Mouse (Mus musculus): ENCODE data around the gene Epha10. TPM values are rescaled to one million over a fixed set of nuclear protein-coding genes. Genes with fewer than 3 reads are reported as not detected.

The Epha10 gene
- total RNA-seq (2014; rRNA removed) (not detected in 2 replicates), polyA plus RNA-seq (2012; rRNA removed) (not detected in 2 replicates)

DNA sequence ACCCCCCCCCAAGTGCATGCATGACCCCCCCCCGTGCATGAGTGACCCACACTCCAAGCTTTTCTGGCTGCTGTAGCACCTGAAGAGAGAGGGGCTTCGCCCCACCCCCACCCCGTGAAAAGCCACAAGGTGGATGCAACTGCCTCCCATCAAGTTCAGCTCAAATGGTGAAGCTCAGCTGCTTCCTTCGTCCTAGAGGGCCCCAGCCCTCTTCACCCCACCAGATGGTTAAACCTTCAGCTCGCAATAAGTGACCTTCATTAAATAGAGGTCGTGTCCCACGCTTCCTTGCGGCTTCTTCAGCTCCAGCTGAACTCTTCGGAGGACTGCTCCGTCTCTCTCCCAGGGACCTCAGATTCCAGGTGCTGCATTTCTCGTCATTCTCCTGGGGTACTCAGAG is at the start of gene Epha10:
Epha10 (plus strand) TSS at position 301 of the 400 bp plus-strand sequence.
- no peak within 1 kb of the TSS for H3K9ac ChIP-seq (ENCODE audit: low read depth, low read length)
- no peak for DNase-seq (ENCODE audit: extremely low read depth, low read depth, low spot score)
- no peaks in the 10 kb centered on the region for H3K79me2 ChIP-seq (ENCODE audit: control insufficient read depth, insufficient read depth, low read length)
- WGBS: 11% methylated on average over 11 of the region's 11 CpGs
- H3K27ac ChIP-seq (replicated peaks; ENCODE audit: insufficient read depth, low read depth, low read length): no peak within 1 kb of the TSS
- peaks cover 25% of the 10 kb centered on the region for H3K27me3 ChIP-seq (ENCODE audit: control insufficient read depth, insufficient read depth, low read length)
- no peaks in the 10 kb centered on the region for H3K36me3 ChIP-seq (ENCODE audit: control insufficient read depth, insufficient read depth, low read length)
- TF ChIP-seq POLR2A (IDR thresholded peaks at IDR 0.05; ENCODE audit: extremely low read depth, insufficient read depth, low read length) (no peak), CTCF (IDR thresholded peaks at IDR 0.05; ENCODE audit: low read depth, low read length) (no peak)
- no peak within 1 kb of the TSS for H3K4me3 ChIP-seq (ENCODE audit: insufficient read depth, low read depth, low read length)
- H3K4me1 ChIP-seq (ENCODE audit: control insufficient read depth, insufficient read depth, low read length): no peaks in the 10 kb centered on the region

DNA sequence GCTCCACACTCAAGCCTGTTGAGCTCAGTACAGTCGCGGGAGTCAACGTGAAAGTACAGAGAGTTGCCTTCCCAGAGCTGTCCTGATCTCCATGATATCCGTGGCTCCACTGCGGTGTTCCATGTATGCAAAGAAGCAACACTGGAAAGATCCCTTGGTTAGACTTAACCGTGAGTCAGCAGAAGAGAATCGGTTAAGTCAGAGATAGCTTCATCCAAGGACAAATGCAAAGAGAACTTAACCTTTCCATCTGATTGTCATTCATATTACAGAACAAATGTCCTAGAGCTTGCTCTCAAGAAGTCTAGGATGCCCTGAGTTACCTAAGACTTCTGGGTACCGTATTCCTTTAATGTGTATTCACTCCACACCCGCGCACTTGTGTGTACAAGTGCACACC is 47.9 kb upstream of the Epha10 start:
- peaks cover 19% of the 10 kb centered on the region for H3K36me3 ChIP-seq (ENCODE audit: control insufficient read depth, insufficient read depth, low read length)
- no peaks in the 10 kb centered on the region for H3K4me1 ChIP-seq (ENCODE audit: control insufficient read depth, insufficient read depth, low read length)
- no peak overlapping the region for H3K4me3 ChIP-seq (ENCODE audit: insufficient read depth, low read depth, low read length)
- DNase-seq (ENCODE audit: extremely low read depth, low read depth, low spot score): no peak
- no peak overlapping the region for H3K27ac ChIP-seq (replicated peaks; ENCODE audit: insufficient read depth, low read depth, low read length)
- 93% methylated on average over 10 of the region's 10 CpGs for WGBS
- H3K79me2 ChIP-seq (ENCODE audit: control insufficient read depth, insufficient read depth, low read length): no peaks in the 10 kb centered on the region
- H3K9ac ChIP-seq (ENCODE audit: low read depth, low read length): no peak overlapping the region
- no peaks in the 10 kb centered on the region for H3K27me3 ChIP-seq (ENCODE audit: control insufficient read depth, insufficient read depth, low read length)
- TF ChIP-seq CTCF (IDR thresholded peaks at IDR 0.05; ENCODE audit: low read depth, low read length): no peak
- no peak for TF ChIP-seq POLR2A (IDR thresholded peaks at IDR 0.05; ENCODE audit: extremely low read depth, insufficient read depth, low read length)

DNA sequence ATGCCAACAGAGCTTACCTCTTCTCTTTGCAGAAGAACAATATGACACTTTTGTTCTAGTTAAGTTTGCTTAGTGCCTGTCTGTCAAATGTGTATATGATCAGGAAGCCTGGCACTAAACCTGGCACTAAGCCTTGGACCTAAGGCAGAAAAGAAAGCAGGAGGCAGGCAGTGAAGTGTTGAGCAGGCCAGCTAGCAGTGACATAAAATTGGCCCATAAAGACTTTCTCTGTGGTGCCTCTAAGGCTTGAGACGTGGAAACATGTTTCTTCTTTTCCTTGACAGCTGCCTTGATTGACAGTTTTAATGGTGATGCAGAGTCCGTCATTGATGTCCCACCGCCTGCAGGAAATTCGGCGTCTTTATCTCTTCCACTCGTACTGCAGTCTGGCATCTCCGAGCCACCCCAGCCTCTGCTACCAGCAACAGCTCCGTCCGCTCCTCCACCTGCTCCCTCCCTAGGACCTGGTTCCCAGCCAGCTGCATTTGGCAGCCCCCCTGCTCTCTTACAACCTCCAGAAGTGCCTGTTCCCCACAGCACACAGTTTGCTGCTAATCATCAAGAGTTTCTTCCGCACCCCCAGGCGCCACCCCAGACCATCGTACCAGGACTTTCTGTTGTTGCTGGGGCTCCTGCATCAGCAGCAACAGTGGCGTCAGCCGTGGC is 42.5 kb upstream of the Epha10 start:
- Histone ChIP-seq H3K9ac (ENCODE audit: low read depth, low read length) (no peak overlapping the region), H3K36me3 (ENCODE audit: control insufficient read depth, insufficient read depth, low read length) (peaks cover 28% of the 10 kb centered on the region), H3K27me3 (ENCODE audit: control insufficient read depth, insufficient read depth, low read length) (no peaks in the 10 kb centered on the region), H3K79me2 (ENCODE audit: control insufficient read depth, insufficient read depth, low read length) (no peaks in the 10 kb centered on the region), H3K27ac (replicated peaks; ENCODE audit: insufficient read depth, low read depth, low read length) (no peak overlapping the region), H3K4me1 (ENCODE audit: control insufficient read depth, insufficient read depth, low read length) (no peaks in the 10 kb centered on the region), H3K4me3 (ENCODE audit: insufficient read depth, low read depth, low read length) (no peak overlapping the region)
- TF ChIP-seq POLR2A (IDR thresholded peaks at IDR 0.05; ENCODE audit: extremely low read depth, insufficient read depth, low read length) (no peak), CTCF (IDR thresholded peaks at IDR 0.05; ENCODE audit: low read depth, low read length) (no peak)
- WGBS: 95% methylated on average over 14 of the region's 14 CpGs
- no peak for DNase-seq (ENCODE audit: extremely low read depth, low read depth, low spot score)

DNA sequence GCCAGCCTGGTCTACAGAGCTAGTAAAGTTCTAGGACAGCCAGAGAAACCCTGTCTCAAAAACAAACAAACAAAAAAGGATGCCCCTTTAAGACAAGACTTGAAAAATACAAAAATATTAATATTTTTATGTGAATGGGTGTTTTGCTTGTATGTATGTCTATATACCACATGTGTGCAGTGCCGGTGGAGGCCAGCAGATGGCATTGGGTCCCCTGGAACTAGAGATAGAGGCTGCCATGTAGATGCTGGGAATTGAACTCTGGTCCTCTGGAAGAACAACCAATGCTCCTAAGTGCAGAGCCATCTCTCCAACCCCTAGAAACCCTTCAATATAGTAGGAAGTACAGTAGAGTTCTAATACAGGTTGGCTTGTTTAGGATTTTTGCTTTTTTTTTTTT is 39.7 kb upstream of the Epha10 start:
- H3K4me1 ChIP-seq (ENCODE audit: control insufficient read depth, insufficient read depth, low read length): no peaks in the 10 kb centered on the region
- H3K27ac ChIP-seq (replicated peaks; ENCODE audit: insufficient read depth, low read depth, low read length): no peak overlapping the region
- H3K36me3 ChIP-seq (ENCODE audit: control insufficient read depth, insufficient read depth, low read length): peaks cover 27% of the 10 kb centered on the region
- WGBS: 100% methylated on average over 1 of the region's 1 CpGs
- no peak for DNase-seq (ENCODE audit: extremely low read depth, low read depth, low spot score)
- no peaks in the 10 kb centered on the region for H3K27me3 ChIP-seq (ENCODE audit: control insufficient read depth, insufficient read depth, low read length)
- H3K9ac ChIP-seq (ENCODE audit: low read depth, low read length): no peak overlapping the region
- no peaks in the 10 kb centered on the region for H3K79me2 ChIP-seq (ENCODE audit: control insufficient read depth, insufficient read depth, low read length)
- TF ChIP-seq POLR2A (IDR thresholded peaks at IDR 0.05; ENCODE audit: extremely low read depth, insufficient read depth, low read length) (no peak), CTCF (IDR thresholded peaks at IDR 0.05; ENCODE audit: low read depth, low read length) (peak; percentile 34; the same call in 1 of the 2 replicates)
- no peak overlapping the region for H3K4me3 ChIP-seq (ENCODE audit: insufficient read depth, low read depth, low read length)

DNA sequence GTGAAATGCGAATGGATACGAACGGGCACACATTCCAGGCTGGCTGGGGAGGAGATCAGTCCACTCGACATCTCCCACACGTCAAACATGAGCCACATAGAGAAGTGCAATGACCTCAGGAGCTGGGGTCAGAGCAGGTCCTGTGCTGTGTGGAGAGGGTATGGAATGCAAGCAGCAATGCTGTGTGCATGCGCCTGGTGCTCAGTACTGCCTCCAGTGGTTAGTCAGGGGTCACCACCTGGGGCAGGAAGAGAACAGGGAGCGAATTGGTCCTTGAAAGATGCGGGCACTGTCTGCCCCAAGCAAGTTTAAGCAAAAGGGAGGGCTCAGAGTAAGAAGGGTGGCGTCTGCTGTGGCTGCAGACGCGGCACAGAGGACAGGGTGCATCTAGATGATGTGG is 37.2 kb upstream of the Epha10 start:
- H3K79me2 ChIP-seq (ENCODE audit: control insufficient read depth, insufficient read depth, low read length): no peaks in the 10 kb centered on the region
- no peak overlapping the region for H3K9ac ChIP-seq (ENCODE audit: low read depth, low read length)
- H3K36me3 ChIP-seq (ENCODE audit: control insufficient read depth, insufficient read depth, low read length): peaks cover 16% of the 10 kb centered on the region; the same call in 1 of the 2 replicates
- 76% methylated on average over 11 of the region's 11 CpGs for WGBS
- H3K4me1 ChIP-seq (ENCODE audit: control insufficient read depth, insufficient read depth, low read length): no peaks in the 10 kb centered on the region
- no peak for DNase-seq (ENCODE audit: extremely low read depth, low read depth, low spot score)
- no peak overlapping the region for H3K4me3 ChIP-seq (ENCODE audit: insufficient read depth, low read depth, low read length)
- no peaks in the 10 kb centered on the region for H3K27me3 ChIP-seq (ENCODE audit: control insufficient read depth, insufficient read depth, low read length)
- TF ChIP-seq CTCF (IDR thresholded peaks at IDR 0.05; ENCODE audit: low read depth, low read length) (peak; percentile 85), POLR2A (IDR thresholded peaks at IDR 0.05; ENCODE audit: extremely low read depth, insufficient read depth, low read length) (no peak)
- H3K27ac ChIP-seq (replicated peaks; ENCODE audit: insufficient read depth, low read depth, low read length): no peak overlapping the region

DNA sequence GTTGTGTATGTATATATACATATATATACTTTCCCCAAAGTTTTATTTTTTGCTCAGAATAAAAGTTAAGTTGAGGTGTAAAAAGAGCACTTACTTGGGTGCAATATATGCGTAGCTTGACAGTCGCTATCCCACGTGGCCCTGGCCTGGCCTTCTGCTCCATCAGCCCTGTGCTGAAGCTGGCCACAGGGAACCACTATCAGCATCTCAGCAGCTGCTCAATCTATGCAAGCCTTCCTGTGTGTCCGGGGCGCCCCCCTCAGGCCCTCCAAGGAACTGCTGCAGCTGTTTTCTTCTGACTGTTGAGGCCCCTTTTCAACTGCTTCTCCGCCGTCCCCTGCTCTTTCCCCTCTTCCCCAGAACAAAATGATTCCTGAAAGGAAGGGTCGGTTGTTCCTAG is 33.1 kb upstream of the Epha10 start:
- Histone ChIP-seq H3K36me3 (ENCODE audit: control insufficient read depth, insufficient read depth, low read length) (no peaks in the 10 kb centered on the region), H3K79me2 (ENCODE audit: control insufficient read depth, insufficient read depth, low read length) (peaks cover 16% of the 10 kb centered on the region; the same call in 1 of the 2 replicates), H3K27ac (replicated peaks; ENCODE audit: insufficient read depth, low read depth, low read length) (no peak overlapping the region), H3K9ac (ENCODE audit: low read depth, low read length) (no peak overlapping the region), H3K27me3 (ENCODE audit: control insufficient read depth, insufficient read depth, low read length) (no peaks in the 10 kb centered on the region), H3K4me3 (ENCODE audit: insufficient read depth, low read depth, low read length) (no peak overlapping the region), H3K4me1 (ENCODE audit: control insufficient read depth, insufficient read depth, low read length) (peaks cover 13% of the 10 kb centered on the region)
- peak; percentile 41 for DNase-seq (ENCODE audit: extremely low read depth, low read depth, low spot score)
- WGBS: 18% methylated on average over 8 of the region's 8 CpGs
- no peak for TF ChIP-seq POLR2A (IDR thresholded peaks at IDR 0.05; ENCODE audit: extremely low read depth, insufficient read depth, low read length)
- peak; percentile 88 for TF ChIP-seq CTCF (IDR thresholded peaks at IDR 0.05; ENCODE audit: low read depth, low read length)
